Mouse (Mus musculus): Measurements from ENCODE around the gene Gm10644. TPM values are rescaled to one million over a fixed set of nuclear protein-coding genes. Genes with fewer than 3 reads are reported as not detected.

The Gm10644 gene
- total and polyA plus RNA-seq, 3 experiments: 0.16 to 0.83 (median 0.82) TPM

DNA sequence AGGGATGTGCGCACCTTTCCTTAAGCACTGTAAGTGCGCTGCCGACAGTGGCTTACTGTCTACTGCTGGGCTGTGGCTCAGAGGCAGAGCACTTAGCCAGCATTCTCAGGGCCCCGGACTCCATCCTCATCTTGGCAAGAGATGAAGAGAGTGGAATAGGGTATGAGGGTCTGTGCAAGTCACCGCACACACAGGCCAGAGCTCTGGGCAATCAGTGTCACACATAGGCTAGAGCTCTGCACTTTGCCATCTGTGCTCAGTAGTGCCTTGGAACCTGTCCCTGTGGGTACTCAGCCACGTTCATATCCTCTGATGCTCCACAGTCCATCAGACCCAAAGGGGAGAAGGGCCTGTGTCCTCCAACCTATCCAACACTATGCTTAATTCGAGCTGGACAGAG is 26.5 kb upstream of the Gm10644 start:
- H3K27me3 ChIP-seq (ENCODE audit: insufficient read depth, low read length): no peaks in the 10 kb centered on the region
- H3K36me3 ChIP-seq (replicated peaks): peaks cover 89% of the 10 kb centered on the region
- H3K4me1 ChIP-seq (ENCODE audit: insufficient read depth, low read depth, low read length): peaks cover 18% of the 10 kb centered on the region

GRCm38 (mm10) chr8:83980845-83981244 is 25.8 kb upstream of the Gm10644 start:
- peaks cover 89% of the 10 kb centered on the region for H3K36me3 ChIP-seq (replicated peaks)
- no peak for ATAC-seq (ENCODE audit: extremely low read depth, insufficient number of reproducible peaks, low FRiP score, poor library complexity, severe bottlenecking)
- peaks cover 18% of the 10 kb centered on the region for H3K4me1 ChIP-seq (ENCODE audit: insufficient read depth, low read depth, low read length)

More for the DNA sequence above, 26.5 kb upstream of the Gm10644 start:
- TF ChIP-seq GATA1 (IDR thresholded peaks at IDR 0.05; ENCODE audit: borderline replicate concordance, low read length) (no peak), POLR2AphosphoS5 (IDR thresholded peaks at IDR 0.05; ENCODE audit: insufficient replicate concordance, low read depth, low read length) (no peak), TAL1 (conservative IDR thresholded peaks at IDR 0.05; ENCODE audit: low read depth, low read length) (no peak), CTCF (IDR thresholded peaks at IDR 0.05; ENCODE audit: low read depth, low read length) (no peak), GATA2 (IDR thresholded peaks at IDR 0.05; ENCODE audit: borderline replicate concordance, low read depth, low read length) (no peak)
- H3K9me3 ChIP-seq (replicated peaks): no peaks in the 10 kb centered on the region
- no peak for DNase-seq (ENCODE audit: low spot score)
- no peak for ATAC-seq (ENCODE audit: extremely low read depth, insufficient number of reproducible peaks, low FRiP score, poor library complexity, severe bottlenecking)
- H3K4me3 ChIP-seq (ENCODE audit: low read depth, low read length): no peak overlapping the region

DNA sequence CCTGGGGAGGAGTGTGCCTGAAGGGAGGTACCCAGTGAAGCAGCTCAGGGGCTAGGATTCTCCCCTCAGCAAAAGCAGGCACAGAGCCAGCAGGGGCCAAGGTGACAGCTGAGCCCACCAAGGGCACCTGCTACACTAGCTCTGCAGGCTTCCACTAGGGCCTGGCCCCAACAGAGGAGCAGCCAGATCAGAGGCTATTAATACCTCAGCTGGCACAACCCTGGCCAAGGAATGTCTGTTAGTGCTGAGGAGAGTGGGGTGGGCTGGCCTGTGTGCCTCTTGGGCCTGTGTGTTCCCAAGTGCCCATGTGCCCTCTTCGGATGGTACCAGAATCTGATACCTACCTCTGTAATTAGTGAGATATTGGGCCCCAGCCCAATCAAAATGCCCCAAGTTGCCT is 25.2 kb upstream of the Gm10644 start:
- no peaks in the 10 kb centered on the region for H3K9me3 ChIP-seq (replicated peaks)
- H3K36me3 ChIP-seq (replicated peaks): peaks cover 84% of the 10 kb centered on the region
- DNase-seq (ENCODE audit: low spot score) (no peak), ATAC-seq (ENCODE audit: extremely low read depth, insufficient number of reproducible peaks, low FRiP score, poor library complexity, severe bottlenecking) (no peak)
- no peaks in the 10 kb centered on the region for H3K27me3 ChIP-seq (ENCODE audit: insufficient read depth, low read length)
- no peak overlapping the region for H3K4me3 ChIP-seq (ENCODE audit: low read depth, low read length)
- TF ChIP-seq CTCF (IDR thresholded peaks at IDR 0.05; ENCODE audit: low read depth, low read length): no peak
- no peak for TF ChIP-seq GATA2 (IDR thresholded peaks at IDR 0.05; ENCODE audit: borderline replicate concordance, low read depth, low read length)
- TF ChIP-seq POLR2AphosphoS5 (IDR thresholded peaks at IDR 0.05; ENCODE audit: insufficient replicate concordance, low read depth, low read length): no peak
- TF ChIP-seq GATA1 (IDR thresholded peaks at IDR 0.05; ENCODE audit: borderline replicate concordance, low read length): no peak
- TF ChIP-seq TAL1 (conservative IDR thresholded peaks at IDR 0.05; ENCODE audit: low read depth, low read length): no peak
- H3K4me1 ChIP-seq (ENCODE audit: insufficient read depth, low read depth, low read length): peaks cover 18% of the 10 kb centered on the region

More at GRCm38 (mm10) chr8:83980845-83981244, 25.8 kb upstream of the Gm10644 start:
- no peaks in the 10 kb centered on the region for H3K9me3 ChIP-seq (replicated peaks)
- H3K27me3 ChIP-seq (ENCODE audit: insufficient read depth, low read length): no peaks in the 10 kb centered on the region
- no peak for TF ChIP-seq GATA2 (IDR thresholded peaks at IDR 0.05; ENCODE audit: borderline replicate concordance, low read depth, low read length)
- no peak for TF ChIP-seq POLR2AphosphoS5 (IDR thresholded peaks at IDR 0.05; ENCODE audit: insufficient replicate concordance, low read depth, low read length)
- TF ChIP-seq CTCF (IDR thresholded peaks at IDR 0.05; ENCODE audit: low read depth, low read length): no peak
- no peak for TF ChIP-seq GATA1 (IDR thresholded peaks at IDR 0.05; ENCODE audit: borderline replicate concordance, low read length)
- TF ChIP-seq TAL1 (conservative IDR thresholded peaks at IDR 0.05; ENCODE audit: low read depth, low read length): no peak
- H3K4me3 ChIP-seq (ENCODE audit: low read depth, low read length): no peak overlapping the region
- DNase-seq (ENCODE audit: low spot score): no peak

GRCm38 (mm10) chr8:83978200-83978599 is 23.2 kb upstream of the Gm10644 start:
- H3K4me1 ChIP-seq (ENCODE audit: insufficient read depth, low read depth, low read length): peaks cover 35% of the 10 kb centered on the region

DNA sequence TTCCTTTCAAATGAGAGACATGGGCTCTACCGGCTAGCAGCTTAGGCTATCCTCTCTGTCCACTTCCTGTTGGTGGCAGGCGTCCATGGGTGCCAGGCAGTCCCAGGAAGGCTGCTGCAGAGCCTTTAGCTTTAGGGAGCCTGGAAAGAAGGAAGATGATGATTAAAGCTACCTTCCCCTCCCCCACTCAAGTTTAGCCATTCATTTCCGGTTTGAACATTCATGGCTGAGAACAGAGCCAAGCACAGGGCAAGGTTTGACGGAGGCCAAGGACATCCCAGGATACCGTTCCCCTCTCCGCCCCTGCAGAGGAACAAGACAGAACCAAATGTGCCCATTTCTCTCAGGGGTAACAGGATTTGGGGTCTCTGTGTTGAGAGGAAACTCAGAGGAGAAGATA is 22.6 kb upstream of the Gm10644 start:
- H3K9me3 ChIP-seq (replicated peaks): no peaks in the 10 kb centered on the region
- H3K4me3 ChIP-seq (ENCODE audit: low read depth, low read length): no peak overlapping the region
- ATAC-seq (ENCODE audit: extremely low read depth, insufficient number of reproducible peaks, low FRiP score, poor library complexity, severe bottlenecking) (no peak), DNase-seq (ENCODE audit: low spot score) (no peak)
- no peaks in the 10 kb centered on the region for H3K27me3 ChIP-seq (ENCODE audit: insufficient read depth, low read length)
- peaks cover 37% of the 10 kb centered on the region for H3K4me1 ChIP-seq (ENCODE audit: insufficient read depth, low read depth, low read length)
- H3K36me3 ChIP-seq (replicated peaks): peaks cover 78% of the 10 kb centered on the region
- TF ChIP-seq TAL1 (conservative IDR thresholded peaks at IDR 0.05; ENCODE audit: low read depth, low read length): no peak
- TF ChIP-seq POLR2AphosphoS5 (IDR thresholded peaks at IDR 0.05; ENCODE audit: insufficient replicate concordance, low read depth, low read length): no peak
- no peak for TF ChIP-seq GATA1 (IDR thresholded peaks at IDR 0.05; ENCODE audit: borderline replicate concordance, low read length)
- TF ChIP-seq CTCF (IDR thresholded peaks at IDR 0.05; ENCODE audit: low read depth, low read length): no peak
- TF ChIP-seq GATA2 (IDR thresholded peaks at IDR 0.05; ENCODE audit: borderline replicate concordance, low read depth, low read length): no peak

More at GRCm38 (mm10) chr8:83978200-83978599, 23.2 kb upstream of the Gm10644 start:
- ATAC-seq (ENCODE audit: extremely low read depth, insufficient number of reproducible peaks, low FRiP score, poor library complexity, severe bottlenecking): no peak
- no peaks in the 10 kb centered on the region for H3K9me3 ChIP-seq (replicated peaks)
- no peak overlapping the region for H3K4me3 ChIP-seq (ENCODE audit: low read depth, low read length)
- no peak for TF ChIP-seq POLR2AphosphoS5 (IDR thresholded peaks at IDR 0.05; ENCODE audit: insufficient replicate concordance, low read depth, low read length)
- TF ChIP-seq GATA2 (IDR thresholded peaks at IDR 0.05; ENCODE audit: borderline replicate concordance, low read depth, low read length): no peak
- no peak for TF ChIP-seq TAL1 (conservative IDR thresholded peaks at IDR 0.05; ENCODE audit: low read depth, low read length)
- no peak for TF ChIP-seq CTCF (IDR thresholded peaks at IDR 0.05; ENCODE audit: low read depth, low read length)
- TF ChIP-seq GATA1 (IDR thresholded peaks at IDR 0.05; ENCODE audit: borderline replicate concordance, low read length): no peak
- no peaks in the 10 kb centered on the region for H3K27me3 ChIP-seq (ENCODE audit: insufficient read depth, low read length)
- peaks cover 79% of the 10 kb centered on the region for H3K36me3 ChIP-seq (replicated peaks)
- no peak for DNase-seq (ENCODE audit: low spot score)

- Histone ChIP-seq H3K4me3 (ENCODE audit: low read depth, low read length) (no peak overlapping the region), H3K27me3 (ENCODE audit: insufficient read depth, low read length) (no peaks in the 10 kb centered on the region), H3K9me3 (replicated peaks) (no peaks in the 10 kb centered on the region), H3K4me1 (ENCODE audit: insufficient read depth, low read depth, low read length) (peaks cover 42% of the 10 kb centered on the region), H3K36me3 (replicated peaks) (peaks cover 74% of the 10 kb centered on the region)
- no peak for DNase-seq (ENCODE audit: low spot score)
- TF ChIP-seq GATA1 (IDR thresholded peaks at IDR 0.05; ENCODE audit: borderline replicate concordance, low read length) (no peak), GATA2 (IDR thresholded peaks at IDR 0.05; ENCODE audit: borderline replicate concordance, low read depth, low read length) (no peak), POLR2AphosphoS5 (IDR thresholded peaks at IDR 0.05; ENCODE audit: insufficient replicate concordance, low read depth, low read length) (no peak), CTCF (IDR thresholded peaks at IDR 0.05; ENCODE audit: low read depth, low read length) (no peak), TAL1 (conservative IDR thresholded peaks at IDR 0.05; ENCODE audit: low read depth, low read length) (no peak)
- no peak for ATAC-seq (ENCODE audit: extremely low read depth, insufficient number of reproducible peaks, low FRiP score, poor library complexity, severe bottlenecking)
Observed at GRCm38 (mm10) chr8:83976779-83977350, 21.9 kb upstream of the Gm10644 start.
